Mouse (Mus musculus): ENCODE results near the gene Ric1. TPM values are rescaled to one million over a fixed set of nuclear protein-coding genes. Genes with fewer than 3 reads are reported as not detected.
"Not testable (repeated sequence)": the region's sequence is repeated elsewhere in the genome, so short reads cannot be mapped to it uniquely, and the experiment has no call there.

Gene Ric1
- polyA plus RNA-seq, 1 experiment from 2014 or later, result 18.4 TPM

DNA sequence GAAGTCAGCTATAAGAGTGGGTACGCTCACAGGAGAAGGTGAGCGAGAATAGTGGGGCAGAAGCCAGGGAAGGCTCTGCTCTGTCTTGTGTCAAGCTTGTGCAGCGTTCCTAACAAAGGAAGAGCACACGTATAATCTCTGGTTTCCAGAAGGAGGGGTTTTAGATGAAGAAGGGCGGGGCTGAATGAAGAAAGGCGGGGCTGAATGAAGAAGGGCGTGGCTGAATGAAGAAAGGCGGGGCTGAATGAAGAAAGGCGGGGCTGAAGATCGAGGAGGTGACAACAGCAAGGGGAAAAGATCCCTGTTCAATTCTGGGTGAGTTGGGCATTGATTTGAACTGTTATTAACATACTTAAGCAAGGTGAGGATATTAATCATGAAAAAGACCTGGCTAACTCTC lies 6.1 kb upstream of the Ric1 start:
- no peak overlapping the region for H3K4me3 ChIP-seq (ENCODE audit: low read depth, low read length)
- DNase-seq (ENCODE audit: low spot score), result no peak
- H3K9ac ChIP-seq (ENCODE audit: low read depth, low read length), result no peak overlapping the region
- no peak for ATAC-seq (ENCODE audit: low FRiP score)
- H3K4me1 ChIP-seq (replicated peaks; ENCODE audit: control insufficient read depth, insufficient read depth, low read length), result no peaks in the 10 kb centered on the region
- WGBS, result 67% methylated on average over 10 of the region's 10 CpGs
- no peak overlapping the region for H3K4me2 ChIP-seq (replicated peaks; ENCODE audit: low read depth, low read length)
- no peaks in the 10 kb centered on the region; the same call in 1 of the 2 replicates for H3K9me3 ChIP-seq (ENCODE audit: control insufficient read depth, low read length)
- H3K36me3 ChIP-seq (ENCODE audit: control insufficient read depth, insufficient read depth, low read length), result no peaks in the 10 kb centered on the region
- H3K27ac ChIP-seq (ENCODE audit: low read depth, low read length), result no peak overlapping the region
- no peaks in the 10 kb centered on the region for H3K27me3 ChIP-seq (ENCODE audit: control insufficient read depth, insufficient read depth, low read length)

DNA sequence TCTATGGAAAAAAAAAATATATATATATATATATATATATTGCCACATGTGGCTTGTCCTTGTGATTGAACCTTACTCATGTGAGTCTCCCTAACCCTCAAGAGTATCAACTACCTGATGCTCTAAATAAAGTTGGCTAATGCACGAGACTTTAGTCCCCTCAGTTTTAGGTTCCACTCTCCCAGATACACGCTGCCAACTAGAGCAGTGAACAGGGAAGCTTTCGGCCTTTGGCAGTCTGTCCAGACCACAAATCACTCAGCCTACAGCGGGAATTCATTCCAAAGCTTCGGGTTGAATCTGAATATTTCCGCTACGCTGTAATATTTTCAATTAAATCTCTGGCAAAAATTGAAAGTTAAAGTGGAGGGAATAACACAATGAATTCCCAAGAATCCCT lies 3.7 kb upstream of the Ric1 start:
- 93% methylated on average over 7 of the region's 7 CpGs for WGBS
- ATAC-seq (ENCODE audit: low FRiP score), result no peak
- no peak overlapping the region for H3K4me2 ChIP-seq (replicated peaks; ENCODE audit: low read depth, low read length)
- H3K9ac ChIP-seq (ENCODE audit: low read depth, low read length), result no peak overlapping the region
- no peaks in the 10 kb centered on the region for H3K27me3 ChIP-seq (ENCODE audit: control insufficient read depth, insufficient read depth, low read length)
- H3K27ac ChIP-seq (ENCODE audit: low read depth, low read length), result no peak overlapping the region
- H3K9me3 ChIP-seq (ENCODE audit: control insufficient read depth, low read length), result no peaks in the 10 kb centered on the region; the same call in 1 of the 2 replicates
- H3K36me3 ChIP-seq (ENCODE audit: control insufficient read depth, insufficient read depth, low read length), result no peaks in the 10 kb centered on the region
- H3K4me1 ChIP-seq (replicated peaks; ENCODE audit: control insufficient read depth, insufficient read depth, low read length), result no peaks in the 10 kb centered on the region
- H3K4me3 ChIP-seq (ENCODE audit: low read depth, low read length), result no peak overlapping the region
- no peak for DNase-seq (ENCODE audit: low spot score)

DNA sequence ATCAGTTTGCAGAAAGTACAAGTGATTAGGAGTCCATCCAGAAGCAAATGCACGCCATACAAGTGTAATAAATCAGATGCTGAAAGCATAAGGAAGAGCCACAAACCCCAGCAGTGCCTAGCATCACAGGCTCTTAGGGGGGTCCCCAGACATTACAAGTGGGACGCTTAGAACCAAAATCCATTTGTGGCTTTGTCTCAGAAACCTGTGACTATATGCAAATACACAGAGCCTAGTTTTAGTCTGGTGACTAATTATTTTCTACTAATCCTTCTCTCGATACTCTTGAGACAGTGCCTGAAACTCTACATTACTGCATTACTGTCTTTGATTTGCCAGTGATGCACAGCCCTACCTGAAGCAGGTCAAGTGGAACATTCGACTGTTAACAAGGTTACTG lies 3.2 kb upstream of the Ric1 start:
- no peak overlapping the region for H3K4me2 ChIP-seq (replicated peaks; ENCODE audit: low read depth, low read length)
- H3K9me3 ChIP-seq (ENCODE audit: control insufficient read depth, low read length), result no peaks in the 10 kb centered on the region; the same call in 1 of the 2 replicates
- no peak overlapping the region for H3K9ac ChIP-seq (ENCODE audit: low read depth, low read length)
- H3K27ac ChIP-seq (ENCODE audit: low read depth, low read length), result no peak overlapping the region
- no peaks in the 10 kb centered on the region for H3K36me3 ChIP-seq (ENCODE audit: control insufficient read depth, insufficient read depth, low read length)
- H3K4me1 ChIP-seq (replicated peaks; ENCODE audit: control insufficient read depth, insufficient read depth, low read length), result no peaks in the 10 kb centered on the region
- 85% methylated on average over 4 of the region's 4 CpGs for WGBS
- no peak overlapping the region for H3K4me3 ChIP-seq (ENCODE audit: low read depth, low read length)
- DNase-seq (ENCODE audit: low spot score) (no peak), ATAC-seq (ENCODE audit: low FRiP score) (no peak)
- H3K27me3 ChIP-seq (ENCODE audit: control insufficient read depth, insufficient read depth, low read length), result no peaks in the 10 kb centered on the region

DNA sequence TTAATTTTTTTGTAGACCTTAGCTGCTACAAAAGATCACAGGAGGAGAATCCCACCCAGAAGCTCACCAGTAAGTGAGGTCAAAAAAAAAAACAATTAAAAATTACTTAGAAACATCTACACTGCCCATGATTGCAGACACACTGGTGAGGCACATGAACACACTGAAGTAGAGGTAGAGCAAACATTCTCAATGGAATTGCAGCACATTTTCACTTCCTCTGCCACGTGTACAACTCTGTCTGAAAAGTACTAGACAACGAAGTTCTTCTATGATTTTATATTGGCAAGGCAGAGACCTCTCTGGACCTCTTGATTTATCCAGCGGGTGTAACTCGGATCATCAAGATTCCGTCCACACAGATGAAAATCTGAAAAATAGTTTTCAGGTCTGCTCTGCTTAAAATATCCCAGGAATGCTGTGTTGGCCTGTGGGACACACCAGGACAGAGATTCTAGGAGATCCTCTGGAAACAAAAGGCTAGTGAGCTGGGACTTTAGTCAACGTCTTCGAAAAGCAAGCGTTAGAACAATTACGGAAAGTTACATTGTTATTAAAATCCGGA lies 1.0 kb upstream of the Ric1 start:
- ATAC-seq (ENCODE audit: low FRiP score) (no peak), DNase-seq (ENCODE audit: low spot score) (peak; percentile 3)
- Histone ChIP-seq H3K4me3 (ENCODE audit: low read depth, low read length) (peak overlapping the region; percentile 90; the same call in 1 of the 2 replicates), H3K27me3 (ENCODE audit: control insufficient read depth, insufficient read depth, low read length) (no peaks in the 10 kb centered on the region), H3K9me3 (ENCODE audit: control insufficient read depth, low read length) (no peaks in the 10 kb centered on the region), H3K36me3 (ENCODE audit: control insufficient read depth, insufficient read depth, low read length) (no peaks in the 10 kb centered on the region), H3K9ac (ENCODE audit: low read depth, low read length) (no peak overlapping the region; the same call in 1 of the 2 replicates), H3K4me2 (replicated peaks; ENCODE audit: low read depth, low read length) (peak overlapping the region; percentile 65; the same call in 1 of the 2 replicates), H3K4me1 (replicated peaks; ENCODE audit: control insufficient read depth, insufficient read depth, low read length) (no peaks in the 10 kb centered on the region), H3K27ac (ENCODE audit: low read depth, low read length) (no peak overlapping the region)
- 45% methylated on average over 10 of the region's 10 CpGs for WGBS

DNA sequence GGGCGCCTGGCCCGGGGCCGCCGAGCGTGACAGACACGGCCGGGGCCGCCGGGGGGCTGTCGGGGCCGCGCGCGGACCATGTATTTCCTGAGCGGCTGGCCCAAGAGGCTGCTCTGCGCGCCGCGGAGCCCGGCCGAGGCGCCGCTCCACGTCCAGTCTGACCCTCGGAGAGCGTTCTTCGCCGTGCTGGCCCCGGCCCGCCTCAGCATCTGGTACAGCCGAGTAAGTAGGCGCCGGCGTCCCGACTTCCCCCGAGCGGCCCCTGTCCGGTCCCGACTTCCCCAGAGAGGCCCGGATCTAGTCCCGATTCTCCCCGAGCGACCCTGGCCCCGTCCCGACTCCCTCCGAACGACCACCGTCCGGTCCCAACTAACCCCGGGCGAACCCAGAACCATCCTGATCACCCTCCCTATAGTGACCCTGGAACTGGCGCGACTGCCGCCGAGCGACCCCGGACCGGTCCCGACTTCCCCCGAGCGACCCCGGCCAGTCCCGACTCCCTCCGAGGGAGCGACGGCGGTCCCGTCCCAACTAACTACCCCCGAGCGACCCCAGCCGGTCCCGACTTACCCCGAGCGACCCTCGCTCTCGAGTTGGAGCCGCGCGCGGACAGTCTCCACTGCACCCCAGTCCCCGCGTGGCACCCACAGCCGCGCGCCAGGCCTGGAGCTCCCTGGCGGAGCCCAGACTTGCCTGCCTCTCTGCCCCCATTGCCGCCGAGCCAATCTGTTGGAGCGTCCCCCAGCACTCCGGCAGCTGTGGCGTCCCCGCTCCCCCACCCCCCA lies 555 bp downstream of the Ric1 start:
- Histone ChIP-seq H3K27ac (ENCODE audit: low read depth, low read length) (peak overlapping the region; percentile 95), H3K4me1 (replicated peaks; ENCODE audit: control insufficient read depth, insufficient read depth, low read length) (no peaks in the 10 kb centered on the region), H3K27me3 (ENCODE audit: control insufficient read depth, insufficient read depth, low read length) (no peaks in the 10 kb centered on the region), H3K9ac (ENCODE audit: low read depth, low read length) (peak overlapping the region; percentile 90), H3K36me3 (ENCODE audit: control insufficient read depth, insufficient read depth, low read length) (no peaks in the 10 kb centered on the region), H3K4me2 (replicated peaks; ENCODE audit: low read depth, low read length) (peak overlapping the region; percentile 65), H3K4me3 (ENCODE audit: low read depth, low read length) (peak overlapping the region; percentile 90), H3K9me3 (ENCODE audit: control insufficient read depth, low read length) (no peaks in the 10 kb centered on the region)
- ATAC-seq (ENCODE audit: low FRiP score), result peak; percentile 86
- DNase-seq (ENCODE audit: low spot score), result peak; percentile 68
- under 1% methylated on average over 82 of the region's 92 CpGs for WGBS

DNA sequence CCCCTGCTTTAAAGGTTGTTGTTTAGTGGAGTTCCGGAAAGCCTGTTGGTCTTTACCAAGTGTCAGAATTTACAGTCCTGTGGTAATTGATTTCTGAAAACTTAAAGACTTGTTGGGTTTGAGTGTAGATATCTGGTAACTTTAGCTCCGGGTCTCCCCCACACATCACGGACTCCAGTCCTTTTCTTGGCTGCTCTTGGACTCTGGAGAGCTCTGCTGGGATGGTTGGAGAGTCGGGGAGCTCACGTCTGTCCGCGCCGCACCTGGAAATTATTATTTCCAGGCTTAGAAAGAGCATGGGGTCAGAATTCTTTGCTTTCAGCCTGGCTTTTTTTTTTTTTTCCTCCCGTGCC lies 1.1 kb downstream of the Ric1 start:
- Histone ChIP-seq H3K4me3 (ENCODE audit: low read depth, low read length) (peak overlapping the region; percentile 90), H3K9ac (ENCODE audit: low read depth, low read length) (peak overlapping the region; percentile 90), H3K4me2 (replicated peaks; ENCODE audit: low read depth, low read length) (peak overlapping the region; percentile 65), H3K27me3 (ENCODE audit: control insufficient read depth, insufficient read depth, low read length) (no peaks in the 10 kb centered on the region), H3K9me3 (ENCODE audit: control insufficient read depth, low read length) (no peaks in the 10 kb centered on the region), H3K27ac (ENCODE audit: low read depth, low read length) (peak overlapping the region; percentile 95; the same call in 1 of the 2 replicates), H3K4me1 (replicated peaks; ENCODE audit: control insufficient read depth, insufficient read depth, low read length) (no peaks in the 10 kb centered on the region), H3K36me3 (ENCODE audit: control insufficient read depth, insufficient read depth, low read length) (no peaks in the 10 kb centered on the region)
- no peak for ATAC-seq (ENCODE audit: low FRiP score)
- under 1% methylated on average over 9 of the region's 9 CpGs for WGBS
- no peak for DNase-seq (ENCODE audit: low spot score)

DNA sequence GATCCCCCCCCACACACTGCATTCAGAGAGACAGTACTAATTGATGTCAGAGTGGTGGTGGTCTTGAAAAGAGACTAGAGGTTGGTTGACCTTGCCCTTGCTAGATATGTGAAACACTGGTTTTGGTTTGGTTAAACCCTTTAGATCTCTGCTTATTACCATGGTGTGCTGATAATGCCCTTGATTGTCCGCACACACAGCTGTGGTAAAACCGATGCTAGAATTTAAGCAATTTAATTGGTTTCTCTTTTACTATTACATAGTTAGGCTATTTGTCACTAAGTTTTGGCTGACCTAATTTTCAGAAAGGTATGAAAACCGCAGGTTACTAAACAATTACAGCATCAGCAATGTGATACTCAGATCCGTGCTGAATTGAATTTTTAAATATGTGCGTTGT lies 1.6 kb downstream of the Ric1 start:
- peak; percentile 12 for DNase-seq (ENCODE audit: low spot score)
- peak overlapping the region; percentile 65 for H3K4me2 ChIP-seq (replicated peaks; ENCODE audit: low read depth, low read length)
- ATAC-seq (ENCODE audit: low FRiP score), result no peak
- H3K27me3 ChIP-seq (ENCODE audit: control insufficient read depth, insufficient read depth, low read length), result no peaks in the 10 kb centered on the region
- peak overlapping the region; percentile 90 for H3K4me3 ChIP-seq (ENCODE audit: low read depth, low read length)
- H3K9me3 ChIP-seq (ENCODE audit: control insufficient read depth, low read length), result no peaks in the 10 kb centered on the region
- no peak overlapping the region for H3K27ac ChIP-seq (ENCODE audit: low read depth, low read length)
- H3K4me1 ChIP-seq (replicated peaks; ENCODE audit: control insufficient read depth, insufficient read depth, low read length), result no peaks in the 10 kb centered on the region
- 48% methylated on average over 5 of the region's 5 CpGs for WGBS
- H3K9ac ChIP-seq (ENCODE audit: low read depth, low read length), result peak overlapping the region; percentile 90; the same call in 1 of the 2 replicates
- no peaks in the 10 kb centered on the region for H3K36me3 ChIP-seq (ENCODE audit: control insufficient read depth, insufficient read depth, low read length)

DNA sequence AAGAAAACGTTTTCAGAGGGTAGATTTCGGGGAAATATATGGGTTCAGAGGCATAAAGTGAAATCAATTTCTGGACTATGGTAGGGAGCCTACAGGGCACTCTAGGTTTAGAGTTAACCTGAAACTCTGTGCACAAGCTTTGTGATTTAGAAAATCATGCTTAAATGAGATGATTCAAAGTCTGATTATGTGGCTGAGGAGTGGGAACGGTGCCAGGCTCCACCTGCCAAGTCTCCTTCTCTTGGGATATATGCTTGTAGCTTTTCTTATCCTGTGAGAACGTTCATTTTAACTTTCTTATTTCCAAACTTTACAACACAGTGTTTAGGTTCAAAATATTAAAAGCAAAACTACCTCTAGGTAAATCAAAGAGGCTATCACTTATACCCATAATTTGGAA lies 2.5 kb downstream of the Ric1 start:
- WGBS, result 80% methylated on average over 4 of the region's 4 CpGs
- H3K4me1 ChIP-seq (replicated peaks; ENCODE audit: control insufficient read depth, insufficient read depth, low read length), result no peaks in the 10 kb centered on the region
- no peak for DNase-seq (ENCODE audit: low spot score)

DNA sequence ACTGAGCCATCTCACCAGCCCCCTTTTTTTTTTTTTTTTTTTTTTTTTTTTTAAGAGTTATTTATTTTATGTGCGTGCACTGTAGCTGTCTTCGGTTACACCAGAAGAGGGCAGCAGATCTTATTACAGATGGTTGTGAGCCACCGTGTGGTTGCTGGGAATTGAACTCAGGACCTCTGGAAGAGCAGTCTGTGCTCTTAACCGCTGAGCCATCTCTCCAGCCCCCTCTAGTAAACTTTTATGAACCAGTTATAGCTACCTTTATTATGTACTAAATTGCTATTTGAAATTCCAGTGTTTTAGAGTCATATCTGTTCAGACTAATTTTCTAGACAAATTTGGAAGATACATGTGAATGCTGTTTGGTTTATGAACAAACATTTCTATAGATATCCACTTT lies 3.5 kb downstream of the Ric1 start:
- WGBS, result 84% methylated on average over 4 of the region's 4 CpGs
- not testable (repeated sequence) for H3K4me2 ChIP-seq (replicated peaks; ENCODE audit: low read depth, low read length); H3K27ac ChIP-seq (ENCODE audit: low read depth, low read length); H3K4me3 ChIP-seq (ENCODE audit: low read depth, low read length); ATAC-seq (ENCODE audit: low FRiP score); H3K9ac ChIP-seq (ENCODE audit: low read depth, low read length); H3K36me3 ChIP-seq (ENCODE audit: control insufficient read depth, insufficient read depth, low read length); H3K27me3 ChIP-seq (ENCODE audit: control insufficient read depth, insufficient read depth, low read length); DNase-seq (ENCODE audit: low spot score); H3K9me3 ChIP-seq (ENCODE audit: control insufficient read depth, low read length); H3K4me1 ChIP-seq (replicated peaks; ENCODE audit: control insufficient read depth, insufficient read depth, low read length)

More for the DNA sequence above, 2.5 kb downstream of the Ric1 start:
- Histone ChIP-seq H3K4me2 (replicated peaks; ENCODE audit: low read depth, low read length) (no peak overlapping the region), H3K9ac (ENCODE audit: low read depth, low read length) (no peak overlapping the region), H3K27me3 (ENCODE audit: control insufficient read depth, insufficient read depth, low read length) (no peaks in the 10 kb centered on the region), H3K36me3 (ENCODE audit: control insufficient read depth, insufficient read depth, low read length) (no peaks in the 10 kb centered on the region), H3K9me3 (ENCODE audit: control insufficient read depth, low read length) (no peaks in the 10 kb centered on the region), H3K27ac (ENCODE audit: low read depth, low read length) (no peak overlapping the region), H3K4me3 (ENCODE audit: low read depth, low read length) (no peak overlapping the region)
- no peak for ATAC-seq (ENCODE audit: low FRiP score)

Measured in hindbrain, embryonic 11.5 days (tissue).